Comparison of ENCODE assay signal across 24 mouse cellular contexts in the genomic region with DNA sequence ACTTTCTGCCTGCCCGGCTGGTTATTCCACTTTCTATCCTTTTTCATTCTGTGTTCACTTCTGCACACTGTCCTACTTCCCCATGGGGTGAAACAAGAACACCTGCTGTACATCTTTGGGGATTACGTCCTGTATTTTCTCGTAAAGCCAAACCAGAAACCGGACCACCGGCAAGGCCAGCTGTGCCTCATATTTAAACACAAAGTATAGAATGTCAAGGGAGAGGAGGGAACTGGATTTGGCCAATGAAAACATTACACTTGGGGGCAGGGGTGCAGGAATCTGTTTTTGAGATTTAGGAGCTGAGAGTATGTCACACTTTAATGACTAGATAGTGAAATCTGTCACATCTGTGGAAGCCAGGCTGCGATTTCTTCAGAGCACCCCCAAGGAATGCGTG. TPM values are rescaled to one million over a fixed set of nuclear protein-coding genes. Genes with fewer than 3 reads are reported as not detected.
A peak's percentile ranks its signal among the peaks of the same experiment; 100 is the strongest.
DNase-seq lines count a peak whose midpoint lies in the region; ATAC-seq lines count a peak whose summit lies in the region.
"Had no signal": no experiment of that assay in that cellular context is flagged by ENCODE, and none has a peak within 500 bp of the region (broad histone marks: within the 10 kb centered on the region; RNA-seq: fewer than 3 reads in every experiment).

No protein-coding gene starts in this region.

- peaks cover 22% of the 10 kb centered on the region for H3K4me1 ChIP-seq in kidney, embryonic 14.5 days (ENCODE audit: control insufficient read depth, insufficient read depth, low read length)
- H3K4me1 ChIP-seq in lung, embryonic 15.5 days, result peaks cover 54% of the 10 kb centered on the region
- peaks cover 20% of the 10 kb centered on the region for H3K4me1 ChIP-seq in embryonic facial prominence, embryonic 14.5 days (ENCODE audit: control insufficient read depth, insufficient read depth, low read length)

- no peaks in the 10 kb centered on the region for H3K9me3 ChIP-seq in kidney, embryonic 14.5 days (ENCODE audit: control insufficient read depth, low read length)
- no peaks in the 10 kb centered on the region for H3K9me3 ChIP-seq in lung, embryonic 15.5 days
- H3K9me3 ChIP-seq in embryonic facial prominence, embryonic 14.5 days (ENCODE audit: control insufficient read depth, low read length), result no peaks in the 10 kb centered on the region
- H3K9me3 ChIP-seq: forebrain, embryonic 10.5 days; liver, embryonic 12.5 days; midbrain, embryonic 13.5 days had no signal

- no peak overlapping the region for H3K4me2 ChIP-seq in kidney, embryonic 14.5 days (replicated peaks; ENCODE audit: low read depth, low read length)
- no peak overlapping the region for H3K4me2 ChIP-seq in lung, embryonic 15.5 days
- H3K4me2 ChIP-seq in embryonic facial prominence, embryonic 14.5 days (ENCODE audit: low read depth, low read length), result no peak overlapping the region
- H3K4me2 ChIP-seq: heart, embryonic 11.5 days; liver, embryonic 12.5 days; midbrain, embryonic 13.5 days had no signal

- H3K36me3 ChIP-seq in kidney, embryonic 14.5 days (ENCODE audit: control insufficient read depth, insufficient read depth, low read length), result no peaks in the 10 kb centered on the region
- no peaks in the 10 kb centered on the region for H3K36me3 ChIP-seq in lung, embryonic 15.5 days
- H3K36me3 ChIP-seq in embryonic facial prominence, embryonic 14.5 days (ENCODE audit: control insufficient read depth, insufficient read depth, low read length), result no peaks in the 10 kb centered on the region
- H3K36me3 ChIP-seq: forebrain, embryonic 10.5 days; liver, embryonic 12.5 days; midbrain, embryonic 13.5 days had no signal

- no peak overlapping the region for H3K4me3 ChIP-seq in kidney, embryonic 14.5 days (ENCODE audit: low read length)
- no peak overlapping the region for H3K4me3 ChIP-seq in lung, embryonic 15.5 days
- H3K4me3 ChIP-seq in embryonic facial prominence, embryonic 14.5 days (ENCODE audit: low read depth, low read length), result no peak overlapping the region
- H3K4me3 ChIP-seq: forebrain, embryonic 10.5 days; liver, embryonic 12.5 days; midbrain, embryonic 13.5 days had no signal

- DNase-seq in kidney, adult 11 months, result no peak
- DNase-seq in lung, postnatal 14 days, result no peak
- peak; percentile 79 for DNase-seq in embryonic facial prominence, embryonic 14.5 days (ENCODE audit: low spot score)
- DNase-seq in mesoderm, embryonic 11.5 days (ENCODE audit: low read depth, low spot score), result peak; percentile 48
- no peak for DNase-seq in right cerebral cortex, postnatal 10 days (ENCODE audit: low spot score in 2 of 2)
- DNase-seq in layer of hippocampus, postnatal 14 days (ENCODE audit: low spot score in 2 of 2), result no peak
- DNase-seq: cerebellum, adult 18-20 months; cerebellum, postnatal 36 days; embryo, embryonic 11 days; gastrocnemius, postnatal 14 days; heart, adult 11 months; kidney, postnatal 4 days; lung, adult 2 months; thymus, postnatal 36 days had no signal

- no peak overlapping the region for H3K9ac ChIP-seq in kidney, embryonic 14.5 days (ENCODE audit: low read depth, low read length)
- no peak overlapping the region for H3K9ac ChIP-seq in lung, embryonic 15.5 days
- H3K9ac ChIP-seq in embryonic facial prominence, embryonic 14.5 days (ENCODE audit: low read depth, low read length), result no peak overlapping the region
- H3K9ac ChIP-seq: liver, embryonic 12.5 days; midbrain, embryonic 13.5 days had no signal

- WGBS in kidney, embryonic 14.5 days, result 17% methylated on average over 7 of the region's 7 CpGs
- WGBS in lung, embryonic 15.5 days, result 28% methylated on average over 7 of the region's 7 CpGs
- 28% methylated on average over 7 of the region's 7 CpGs for WGBS in embryonic facial prominence, embryonic 14.5 days

- peak overlapping the region; percentile 43; the same call in 1 of the 2 replicates for H3K27ac ChIP-seq in kidney, embryonic 14.5 days (ENCODE audit: low read depth, low read length)
- peak overlapping the region; percentile 35; the same call in 1 of the 2 replicates for H3K27ac ChIP-seq in lung, embryonic 15.5 days
- no peak overlapping the region for H3K27ac ChIP-seq in embryonic facial prominence, embryonic 14.5 days (replicated peaks; ENCODE audit: low read depth, low read length)
- H3K27ac ChIP-seq: forebrain, embryonic 10.5 days; liver, embryonic 12.5 days; midbrain, embryonic 13.5 days had no signal

- no peaks in the 10 kb centered on the region for H3K27me3 ChIP-seq in kidney, embryonic 14.5 days (ENCODE audit: control insufficient read depth, insufficient read depth, low read length)
- no peaks in the 10 kb centered on the region for H3K27me3 ChIP-seq in lung, embryonic 15.5 days
- no peaks in the 10 kb centered on the region for H3K27me3 ChIP-seq in embryonic facial prominence, embryonic 14.5 days (replicated peaks; ENCODE audit: control insufficient read depth, insufficient read depth, low read length)
- H3K27me3 ChIP-seq: liver, embryonic 12.5 days; midbrain, embryonic 13.5 days had no signal

- ATAC-seq in kidney, embryonic 14.5 days (ENCODE audit: low FRiP score, low TSS enrichment), result peak; percentile 53; the same call in 1 of the 2 replicates
- peak; percentile 31; the same call in 1 of the 2 replicates for ATAC-seq in lung, embryonic 15.5 days (ENCODE audit: borderline replicate concordance, extremely low read depth, low FRiP score, low TSS enrichment)
- ATAC-seq in embryonic facial prominence, embryonic 14.5 days (ENCODE audit: low read depth), result peak; percentile 72
- ATAC-seq: CD4-positive, CD25-positive, alpha-beta regulatory T cell, adult 4 months; forebrain, embryonic 16.5 days; hindbrain, embryonic 16.5 days; intestine, embryonic 16.5 days; liver, embryonic 12.5 days; midbrain, embryonic 13.5 days had no signal

RNA-seq across cellular contexts. Expression of gene Phlda1, which starts 47.6 kb away (rescaled TPM):
- polyA plus RNA-seq in kidney, embryonic 14.5 days (2014; fragmentation: Nextera tagmentation; extraction: Ambion mirVana), result 42.3 and 44.6 TPM in 2 replicates
- 113 and 116 TPM in 2 replicates for polyA plus RNA-seq in lung, embryonic 15.5 days (2015; fragmentation: Nextera tagmentation; extraction: Ambion mirVana)
- 36.2 and 43.6 TPM in 2 replicates for polyA plus RNA-seq in embryonic facial prominence, embryonic 14.5 days (2014; fragmentation: Nextera tagmentation; extraction: Ambion mirVana)
- 10 to 100 TPM; 23.9 to 24.4 TPM for total RNA-seq in layer of hippocampus, postnatal 14 days (2021)

Comparison
In these comparisons a context has a peak if more than half of its experiments do, and no peak if none do; other contexts are left out.
1. DNase-seq: peak in embryonic facial prominence, embryonic 14.5 days (single experiment) and mesoderm, embryonic 11.5 days (single experiment); none in kidney, adult 11 months (single experiment), lung, postnatal 14 days (single experiment), right cerebral cortex, postnatal 10 days (0 of 2) and layer of hippocampus, postnatal 14 days (0 of 2).
2. Peak in every context shown above with its lines, with median percentiles within 50 percentile points of each other: ATAC-seq.